Mouse (Mus musculus): ENCODE measurements at regions not wholly inside any gene's neighbourhood (a gene's known extent, or its start where the extent isn't known, plus 50 kb on each side); places are given as distances from the start of the nearest gene placed in this dataset.

DNA sequence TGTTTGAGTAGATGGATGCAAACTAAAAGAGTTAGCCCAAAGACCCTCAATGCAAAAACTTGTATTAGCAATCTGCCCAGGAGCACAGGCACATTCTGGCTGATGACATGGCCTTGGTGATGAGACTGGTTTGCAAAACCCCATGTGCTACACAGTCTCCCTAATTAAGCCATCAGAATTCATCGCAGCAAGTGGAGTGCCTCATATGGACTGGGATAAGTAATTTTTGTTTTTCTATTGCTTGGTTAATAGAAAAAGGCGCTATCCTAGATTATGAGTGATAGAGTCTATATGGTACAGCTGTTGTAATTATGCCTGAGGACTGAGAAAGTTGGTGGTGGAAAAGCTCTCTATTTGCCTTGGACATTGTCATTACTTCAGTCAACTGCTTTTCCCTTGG, 155.2 kb upstream of the Robo1 start:
- DNase-seq (ENCODE audit: extremely low spot score) = no peak

DNA sequence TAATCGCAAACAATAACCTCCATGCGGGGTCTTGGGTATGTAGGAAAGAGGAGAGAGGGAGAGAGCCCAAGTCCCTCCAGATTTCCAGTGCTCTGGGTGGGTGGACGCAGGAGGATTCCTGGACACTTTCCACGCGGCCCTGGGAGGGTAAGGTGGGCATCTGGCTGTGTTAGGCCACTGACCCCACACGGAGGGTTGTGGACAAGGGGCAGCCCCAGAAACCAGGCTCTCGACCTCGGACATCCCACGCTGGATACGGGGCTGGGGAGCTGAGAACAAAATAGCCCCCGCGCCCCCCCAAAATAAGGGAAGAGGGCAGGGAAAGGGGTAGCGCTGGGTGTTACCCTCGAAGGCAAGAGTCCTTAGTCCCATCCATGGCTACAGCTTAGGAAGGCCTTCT, 150.2 kb upstream of the Robo1 start:
- no peak for DNase-seq (ENCODE audit: extremely low spot score)

- DNase-seq (ENCODE audit: extremely low spot score) = no peak
These were observed 148.7 kb upstream of the Robo1 start for GRCm38 (mm10) chr16:72159411-72159810.

- DNase-seq (ENCODE audit: extremely low spot score) = no peak
These were observed 132.4 kb upstream of the Robo1 start for GRCm38 (mm10) chr16:72175727-72176126.

DNA sequence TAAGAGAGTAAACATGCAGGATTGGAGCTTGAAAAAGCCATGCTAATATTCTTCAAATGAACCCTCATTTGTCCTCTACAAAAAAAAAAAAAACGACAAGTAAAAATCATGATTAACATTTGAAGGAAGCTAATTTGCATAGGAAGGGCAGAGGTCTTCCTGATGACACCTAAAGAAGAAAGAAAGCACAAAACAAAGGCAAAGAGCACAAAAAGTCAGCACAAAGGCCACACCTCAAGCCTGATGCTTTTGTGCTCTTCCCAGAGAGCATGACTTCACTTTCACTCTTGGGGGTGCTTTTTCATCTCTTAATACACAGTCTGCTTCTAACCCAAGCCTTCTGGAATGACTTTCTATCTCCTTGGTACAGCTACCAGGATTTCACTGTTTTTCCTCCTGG, 113.8 kb upstream of the Robo1 start:
- no peak for DNase-seq (ENCODE audit: extremely low spot score)

- peak; percentile 63 for DNase-seq (ENCODE audit: extremely low spot score)
These were observed 92.6 kb upstream of the Robo1 start for GRCm38 (mm10) chr16:72215360-72216013.

DNA sequence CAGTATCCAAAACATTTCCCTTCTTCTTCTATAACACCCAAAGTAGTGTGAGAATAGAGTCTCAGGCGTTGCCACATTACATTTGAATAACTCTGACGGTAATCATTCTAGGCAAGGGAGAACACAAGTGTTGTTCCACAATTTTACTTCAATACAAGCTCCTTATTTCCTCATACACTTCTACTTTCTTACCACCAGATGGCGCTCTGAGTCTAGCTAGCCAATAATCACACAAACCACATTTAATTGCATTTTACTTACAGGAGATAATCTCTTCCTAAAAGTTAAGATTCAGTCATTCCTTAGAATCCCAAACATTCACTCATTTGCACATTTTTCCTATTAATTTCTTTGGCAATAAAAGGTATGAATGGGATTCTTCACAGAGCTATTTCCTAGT, 90.1 kb upstream of the Robo1 start:
- peak; percentile 42 for DNase-seq (ENCODE audit: extremely low spot score)

- no peak for DNase-seq (ENCODE audit: extremely low spot score)
These were observed 86.1 kb upstream of the Robo1 start for GRCm38 (mm10) chr16:72221912-72222502.

GRCm38 (mm10) chr16:72223860-72224259, 84.2 kb upstream of the Robo1 start:
- no peak for DNase-seq (ENCODE audit: extremely low spot score)

- no peak for DNase-seq (ENCODE audit: extremely low spot score)
These were observed 82.8 kb upstream of the Robo1 start for GRCm38 (mm10) chr16:72225157-72225880.

DNA sequence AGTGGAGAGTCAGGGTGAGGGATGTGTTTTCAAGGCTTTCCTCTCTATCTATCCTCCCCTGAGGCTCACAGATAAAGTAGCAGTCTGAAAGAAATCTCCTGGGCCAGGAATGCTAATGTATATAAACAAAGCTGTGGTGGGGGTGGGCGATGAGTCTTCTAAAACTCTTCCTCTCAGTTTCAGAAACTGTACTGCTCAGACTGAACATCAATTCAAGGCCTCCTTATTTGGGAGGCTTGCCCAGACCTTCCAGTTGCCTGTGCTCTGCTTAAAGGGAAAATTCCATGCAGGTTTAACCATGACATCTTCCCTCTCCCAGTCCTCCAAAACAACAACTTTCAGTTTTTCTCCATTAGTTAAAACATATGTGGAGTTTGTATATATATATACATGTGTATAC, 73.7 kb upstream of the Robo1 start:
- no peak for DNase-seq (ENCODE audit: extremely low spot score)

- no peak for DNase-seq (ENCODE audit: extremely low spot score)
These were observed 68.5 kb upstream of the Robo1 start for GRCm38 (mm10) chr16:72239631-72240030.

DNA sequence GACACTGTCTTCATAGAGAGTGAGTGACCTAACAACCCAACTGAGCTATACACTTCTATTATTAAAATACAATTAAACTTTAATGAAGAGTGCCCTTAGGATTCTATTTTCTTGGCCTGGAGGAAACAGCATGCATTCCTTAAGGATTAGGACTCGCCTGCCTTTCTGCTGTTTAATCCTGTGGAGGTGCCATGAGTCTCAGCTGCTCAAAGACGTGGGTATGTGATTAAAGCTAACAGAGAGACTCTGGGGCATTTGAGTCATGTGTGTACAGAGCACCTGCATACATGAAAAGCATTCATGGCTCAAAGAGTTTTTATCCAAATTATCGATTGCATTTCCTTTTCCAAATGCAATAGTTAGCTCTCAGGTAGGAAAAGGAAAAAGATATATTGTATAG, 51.7 kb upstream of the Robo1 start:
- no peak for DNase-seq (ENCODE audit: extremely low spot score)
